Mouse (Mus musculus): ENCODE measurements around the gene Arid1b. TPM values are rescaled to one million over a fixed set of nuclear protein-coding genes. Genes with fewer than 3 reads are reported as not detected.

The Arid1b gene
- total RNA-seq, 1 experiment = 9.2 TPM

DNA sequence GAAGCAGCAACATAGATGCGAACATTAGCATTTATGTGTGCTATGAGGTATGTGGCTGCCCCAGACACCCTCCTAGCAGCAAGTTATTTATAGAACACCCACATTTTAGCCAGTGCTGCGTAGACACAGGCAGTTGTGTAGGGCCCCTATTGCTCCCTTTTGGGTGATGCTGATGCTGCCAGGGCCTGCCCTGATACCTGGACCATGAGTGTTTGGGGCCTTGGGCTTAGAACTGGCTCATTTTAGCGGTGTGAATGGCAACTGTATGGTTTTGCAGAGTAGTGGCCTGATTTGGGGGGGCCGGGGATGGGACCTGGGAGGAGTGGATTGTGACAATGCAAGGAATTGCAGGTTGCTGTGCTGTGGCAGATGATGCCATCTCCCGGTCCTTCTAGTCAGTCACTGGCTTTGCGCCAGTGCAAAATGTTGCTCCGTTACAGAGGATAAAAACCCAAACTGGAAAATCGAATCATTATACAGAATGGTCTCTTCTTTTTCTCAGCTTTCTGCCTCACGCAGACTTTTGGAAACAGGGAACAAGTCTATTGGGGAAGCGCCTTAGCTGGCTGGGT, 8.9 kb downstream of the Arid1b start:
- no peak for DNase-seq (ENCODE audit: low read depth, low spot score)
- Histone ChIP-seq H3K27ac (ENCODE audit: insufficient read depth, low read depth, low read length, poor library complexity, severe bottlenecking) (no peak overlapping the region; the same call in 1 of the 2 replicates), H3K4me1 (ENCODE audit: control insufficient read depth in 2 of 2, insufficient read depth in 2 of 2, low read length in 2 of 2, poor library complexity in 1 of 2) (peaks cover 0 to 17% of the 10 kb centered on the region in 2 experiments; a peak in 2 of 4 replicates), H3K4me3 (ENCODE audit: insufficient read depth in 1 of 2, low read depth in 1 of 2, low read length in 2 of 2, poor library complexity in 1 of 2, severe bottlenecking in 1 of 2) (no peak overlapping the region), H3K36me3 (ENCODE audit: control insufficient read depth, insufficient read depth, low read length, poor library complexity, severe bottlenecking) (no peaks in the 10 kb centered on the region), H3K9ac (ENCODE audit: insufficient read depth, low read depth, low read length, poor library complexity, severe bottlenecking) (no peak overlapping the region), H3K9me3 (ENCODE audit: control insufficient read depth, insufficient read depth, low read depth, low read length) (no peaks in the 10 kb centered on the region)
- in situ Hi-C loops (cut with MboI; ENCODE audit: low sequenced_read_pairs in 2 of 2, unreplicated experiment in 2 of 2) = no loop called here
- no peak for TF ChIP-seq CHD2 (IDR thresholded peaks at IDR 0.05; ENCODE audit: low read depth, low read length)
- TF ChIP-seq HCFC1 (IDR thresholded peaks at IDR 0.05; ENCODE audit: borderline replicate concordance, insufficient read depth, low read length) = no peak
- TF ChIP-seq ZC3H11A (IDR thresholded peaks at IDR 0.05; ENCODE audit: borderline replicate concordance, low read depth, low read length) = no peak
- TF ChIP-seq ZNF384 (IDR thresholded peaks at IDR 0.05; ENCODE audit: low read depth, low read length) = no peak
- TF ChIP-seq MAFK (IDR thresholded peaks at IDR 0.05; ENCODE audit: insufficient read depth, low read depth, low read length) = no peak

DNA sequence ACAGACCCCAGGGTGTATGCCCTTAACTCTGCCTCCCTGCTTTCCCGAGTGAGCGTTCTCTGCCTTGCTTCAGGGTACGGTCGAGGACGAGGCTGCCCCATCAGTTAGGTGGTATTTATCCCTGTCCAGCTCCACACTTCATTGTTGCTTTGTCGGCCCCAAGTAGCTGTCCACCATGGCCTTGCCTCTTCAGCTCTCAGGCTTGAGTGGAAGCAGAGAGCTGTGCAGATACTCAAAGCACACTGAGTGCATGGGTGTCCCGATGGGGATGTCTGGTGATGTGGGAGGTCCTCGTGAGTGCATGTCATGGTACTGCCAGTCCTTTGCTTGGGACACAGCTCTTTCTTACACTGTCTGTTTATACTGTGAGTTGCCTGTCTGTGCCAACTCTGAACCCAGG, 10.1 kb downstream of the Arid1b start:
- Histone ChIP-seq H3K9ac (ENCODE audit: insufficient read depth, low read depth, low read length, poor library complexity, severe bottlenecking) (no peak overlapping the region), H3K4me3 (ENCODE audit: insufficient read depth in 1 of 2, low read depth in 1 of 2, low read length in 2 of 2, poor library complexity in 1 of 2, severe bottlenecking in 1 of 2) (no peak overlapping the region), H3K4me1 (ENCODE audit: control insufficient read depth in 2 of 2, insufficient read depth in 2 of 2, low read length in 2 of 2, poor library complexity in 1 of 2) (peaks cover 0 to 18% of the 10 kb centered on the region in 2 experiments; a peak in 2 of 4 replicates), H3K27ac (ENCODE audit: insufficient read depth, low read depth, low read length, poor library complexity, severe bottlenecking) (no peak overlapping the region), H3K36me3 (ENCODE audit: control insufficient read depth, insufficient read depth, low read length, poor library complexity, severe bottlenecking) (no peaks in the 10 kb centered on the region; the same call in 1 of the 2 replicates), H3K9me3 (ENCODE audit: control insufficient read depth, insufficient read depth, low read depth, low read length) (no peaks in the 10 kb centered on the region)
- in situ Hi-C loops (cut with MboI; ENCODE audit: low sequenced_read_pairs in 2 of 2, unreplicated experiment in 2 of 2) = no loop called here
- TF ChIP-seq ZC3H11A (IDR thresholded peaks at IDR 0.05; ENCODE audit: borderline replicate concordance, low read depth, low read length) (no peak), ZNF384 (IDR thresholded peaks at IDR 0.05; ENCODE audit: low read depth, low read length) (no peak), CHD2 (IDR thresholded peaks at IDR 0.05; ENCODE audit: low read depth, low read length) (no peak), HCFC1 (IDR thresholded peaks at IDR 0.05; ENCODE audit: borderline replicate concordance, insufficient read depth, low read length) (no peak), MAFK (IDR thresholded peaks at IDR 0.05; ENCODE audit: insufficient read depth, low read depth, low read length) (no peak)
- DNase-seq (ENCODE audit: low read depth, low spot score) = no peak

DNA sequence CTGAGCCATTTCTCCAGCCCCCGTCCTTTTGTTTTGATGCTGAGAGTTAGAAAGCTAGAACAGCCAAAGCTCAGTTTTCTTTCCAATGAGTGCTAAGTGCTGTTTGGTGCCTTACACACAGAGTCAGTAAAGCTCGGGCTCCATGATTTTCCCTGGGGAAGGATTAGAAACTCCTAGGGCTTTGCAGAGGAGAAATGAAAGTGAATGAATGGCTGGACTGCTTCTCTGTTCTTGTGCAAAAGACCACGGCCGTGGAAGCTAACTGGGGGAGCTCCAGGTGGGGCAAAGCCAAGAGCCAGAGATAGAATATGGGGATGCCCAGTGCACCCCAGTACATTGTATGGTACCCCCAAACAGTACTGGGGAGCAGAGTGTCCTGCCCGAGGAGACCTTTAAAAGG, 10.6 kb downstream of the Arid1b start:
- no peak overlapping the region for H3K27ac ChIP-seq (ENCODE audit: insufficient read depth, low read depth, low read length, poor library complexity, severe bottlenecking)
- no peaks in the 10 kb centered on the region; the same call in 1 of the 2 replicates for H3K36me3 ChIP-seq (ENCODE audit: control insufficient read depth, insufficient read depth, low read length, poor library complexity, severe bottlenecking)
- H3K9me3 ChIP-seq (ENCODE audit: control insufficient read depth, insufficient read depth, low read depth, low read length) = no peaks in the 10 kb centered on the region
- TF ChIP-seq MAFK (IDR thresholded peaks at IDR 0.05; ENCODE audit: insufficient read depth, low read depth, low read length) (no peak), ZNF384 (IDR thresholded peaks at IDR 0.05; ENCODE audit: low read depth, low read length) (no peak), ZC3H11A (IDR thresholded peaks at IDR 0.05; ENCODE audit: borderline replicate concordance, low read depth, low read length) (no peak), HCFC1 (IDR thresholded peaks at IDR 0.05; ENCODE audit: borderline replicate concordance, insufficient read depth, low read length) (no peak), CHD2 (IDR thresholded peaks at IDR 0.05; ENCODE audit: low read depth, low read length) (no peak)
- no peak for DNase-seq (ENCODE audit: low read depth, low spot score)
- in situ Hi-C loops (cut with MboI; ENCODE audit: low sequenced_read_pairs in 2 of 2, unreplicated experiment in 2 of 2) = no loop called here
- no peak overlapping the region for H3K9ac ChIP-seq (ENCODE audit: insufficient read depth, low read depth, low read length, poor library complexity, severe bottlenecking)
- H3K4me1 ChIP-seq (ENCODE audit: control insufficient read depth in 2 of 2, insufficient read depth in 2 of 2, low read length in 2 of 2, poor library complexity in 1 of 2) = peaks cover 0 to 18% of the 10 kb centered on the region in 2 experiments; a peak in 2 of 4 replicates
- no peak overlapping the region for H3K4me3 ChIP-seq (ENCODE audit: insufficient read depth in 1 of 2, low read depth in 1 of 2, low read length in 2 of 2, poor library complexity in 1 of 2, severe bottlenecking in 1 of 2)

DNA sequence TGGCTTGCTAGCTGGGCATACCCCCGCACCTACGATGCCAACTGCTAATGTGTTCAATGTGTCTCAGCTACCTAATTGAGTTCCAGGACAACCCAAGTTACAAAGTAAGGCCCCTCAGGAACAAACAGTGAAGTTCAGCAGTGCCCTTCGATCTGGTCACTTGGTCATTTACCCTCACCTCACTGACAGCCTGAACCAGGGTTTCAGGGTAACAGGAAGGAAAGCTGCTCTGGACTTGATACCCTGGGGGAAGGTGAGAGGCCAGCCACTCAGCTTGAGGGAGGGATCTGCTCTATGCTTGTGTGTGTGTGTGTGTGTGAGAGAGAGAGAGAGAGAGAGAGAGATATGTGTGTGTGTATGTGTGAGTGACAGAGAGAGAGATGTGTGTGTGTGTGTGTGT, 11.2 kb downstream of the Arid1b start:
- no peak overlapping the region for H3K9ac ChIP-seq (ENCODE audit: insufficient read depth, low read depth, low read length, poor library complexity, severe bottlenecking)
- in situ Hi-C loops (cut with MboI; ENCODE audit: low sequenced_read_pairs in 2 of 2, unreplicated experiment in 2 of 2) = no loop called here

More for the DNA sequence above, 11.2 kb downstream of the Arid1b start:
- no peak for DNase-seq (ENCODE audit: low read depth, low spot score)
- Histone ChIP-seq H3K4me3 (ENCODE audit: insufficient read depth in 1 of 2, low read depth in 1 of 2, low read length in 2 of 2, poor library complexity in 1 of 2, severe bottlenecking in 1 of 2) (no peak overlapping the region), H3K9me3 (ENCODE audit: control insufficient read depth, insufficient read depth, low read depth, low read length) (no peaks in the 10 kb centered on the region), H3K27ac (ENCODE audit: insufficient read depth, low read depth, low read length, poor library complexity, severe bottlenecking) (no peak overlapping the region), H3K4me1 (ENCODE audit: control insufficient read depth in 2 of 2, insufficient read depth in 2 of 2, low read length in 2 of 2, poor library complexity in 1 of 2) (peaks cover 0 to 18% of the 10 kb centered on the region in 2 experiments; a peak in 2 of 4 replicates), H3K36me3 (ENCODE audit: control insufficient read depth, insufficient read depth, low read length, poor library complexity, severe bottlenecking) (no peaks in the 10 kb centered on the region; the same call in 1 of the 2 replicates)
- TF ChIP-seq CHD2 (IDR thresholded peaks at IDR 0.05; ENCODE audit: low read depth, low read length) = no peak
- no peak for TF ChIP-seq ZC3H11A (IDR thresholded peaks at IDR 0.05; ENCODE audit: borderline replicate concordance, low read depth, low read length)
- TF ChIP-seq HCFC1 (IDR thresholded peaks at IDR 0.05; ENCODE audit: borderline replicate concordance, insufficient read depth, low read length) = no peak
- no peak for TF ChIP-seq ZNF384 (IDR thresholded peaks at IDR 0.05; ENCODE audit: low read depth, low read length)
- no peak for TF ChIP-seq MAFK (IDR thresholded peaks at IDR 0.05; ENCODE audit: insufficient read depth, low read depth, low read length)

All from ES-E14 (cell line).